ENCODE assay signal across 14 mouse cellular contexts in genomic region chr16:93983576-93983975, GRCm38 (mm10). TPM values are rescaled to one million over a fixed set of nuclear protein-coding genes. Genes with fewer than 3 reads are reported as not detected.
DNase-seq lines count a peak whose midpoint lies in the region; ATAC-seq and TF ChIP-seq lines count a peak whose summit lies in the region.
"Had no signal": no experiment of that assay in that cellular context is flagged by ENCODE, and none has a peak within 500 bp of the region (broad histone marks: within the 10 kb centered on the region; RNA-seq: fewer than 3 reads in every experiment).

No protein-coding gene starts in this region.

- DNase-seq in midbrain, embryonic 11.5 days (ENCODE audit: low spot score, missing footprints), result peak; percentile 64
- DNase-seq in midbrain, postnatal 0 days (ENCODE audit: low spot score), result no peak
- DNase-seq in layer of hippocampus, adult 11-12 months (ENCODE audit: low spot score), result peak; percentile 47
- DNase-seq in left cerebral cortex, postnatal 36 days (ENCODE audit: low spot score in 2 of 2), result peak; percentile 55 to 69
- DNase-seq in midbrain, embryonic 14.5 days, result no peak
- DNase-seq: thymus, postnatal 14 days had no signal

- ATAC-seq in midbrain, embryonic 11.5 days (ENCODE audit: low FRiP score), result no peak
- ATAC-seq in midbrain, postnatal 0 days (ENCODE audit: low FRiP score), result no peak
- ATAC-seq in hindbrain, embryonic 16.5 days, result no peak
- ATAC-seq in midbrain, embryonic 14.5 days (ENCODE audit: low FRiP score, low TSS enrichment), result no peak
- ATAC-seq: activated CD4-positive, CD25-positive, alpha-beta regulatory T cell, adult 4 months; forebrain, embryonic 15.5 days; inflammation-experienced regulatory T-cells, adult 6 months had no signal

- no peak for TF ChIP-seq CTCF in midbrain, postnatal 0 days (IDR thresholded peaks at IDR 0.05)
- no peak for TF ChIP-seq CTCF in testis, adult 2 months (IDR thresholded peaks at IDR 0.05; ENCODE audit: control insufficient read depth, insufficient read depth, insufficient replicate concordance, low read depth, low read length)

- intact Hi-C loops in left cerebral cortex, postnatal 36 days (cut with DNase I), result no loop called here

- no peak overlapping the region for H3K9ac ChIP-seq in midbrain, embryonic 11.5 days (ENCODE audit: low read length)
- no peak overlapping the region for H3K9ac ChIP-seq in midbrain, postnatal 0 days (replicated peaks; ENCODE audit: low read length, poor library complexity, severe bottlenecking)
- no peak overlapping the region for H3K9ac ChIP-seq in hindbrain, embryonic 16.5 days (ENCODE audit: low read depth, low read length)
- no peak overlapping the region for H3K9ac ChIP-seq in midbrain, embryonic 14.5 days (replicated peaks; ENCODE audit: low read length)
- H3K9ac ChIP-seq: forebrain, embryonic 15.5 days; heart, embryonic 15.5 days; lung, embryonic 15.5 days had no signal

- no peak for TF ChIP-seq POLR2A in testis, adult 2 months (IDR thresholded peaks at IDR 0.05; ENCODE audit: control insufficient read depth, low read depth, low read length)

- H3K4me1 ChIP-seq in midbrain, embryonic 11.5 days (ENCODE audit: control insufficient read depth, insufficient read depth, low read length), result no peaks in the 10 kb centered on the region
- H3K4me1 ChIP-seq in midbrain, postnatal 0 days (ENCODE audit: insufficient read depth, low read length), result no peaks in the 10 kb centered on the region
- peaks cover 6% of the 10 kb centered on the region; the same call in 1 of the 2 replicates for H3K4me1 ChIP-seq in testis, adult 2 months (ENCODE audit: control insufficient read depth, insufficient read depth, low read length)
- peaks cover 4% of the 10 kb centered on the region; the same call in 1 of the 2 replicates for H3K4me1 ChIP-seq in hindbrain, embryonic 16.5 days (ENCODE audit: control insufficient read depth, insufficient read depth, low read depth, low read length)
- H3K4me1 ChIP-seq in midbrain, embryonic 14.5 days (ENCODE audit: control insufficient read depth, insufficient read depth, low read length), result no peaks in the 10 kb centered on the region
- H3K4me1 ChIP-seq: forebrain, embryonic 15.5 days; heart, embryonic 15.5 days; lung, embryonic 15.5 days had no signal

- H3K27ac ChIP-seq in midbrain, embryonic 11.5 days (ENCODE audit: low read depth, low read length), result no peak overlapping the region
- H3K27ac ChIP-seq in midbrain, postnatal 0 days (ENCODE audit: low read depth, low read length), result no peak overlapping the region
- no peak overlapping the region for H3K27ac ChIP-seq in testis, adult 2 months (ENCODE audit: control insufficient read depth, insufficient read depth, low read depth, low read length)
- no peak overlapping the region for H3K27ac ChIP-seq in hindbrain, embryonic 16.5 days (ENCODE audit: low read depth, low read length)
- no peak overlapping the region for H3K27ac ChIP-seq in midbrain, embryonic 14.5 days (replicated peaks; ENCODE audit: low read depth, low read length)
- H3K27ac ChIP-seq: forebrain, embryonic 15.5 days; heart, embryonic 15.5 days; lung, embryonic 15.5 days had no signal

- H3K9me3 ChIP-seq in midbrain, embryonic 11.5 days (ENCODE audit: control insufficient read depth, low read length), result no peaks in the 10 kb centered on the region
- no peaks in the 10 kb centered on the region for H3K9me3 ChIP-seq in midbrain, postnatal 0 days (ENCODE audit: low read length)
- no peaks in the 10 kb centered on the region for H3K9me3 ChIP-seq in hindbrain, embryonic 16.5 days (ENCODE audit: control insufficient read depth, low read length)
- no peaks in the 10 kb centered on the region for H3K9me3 ChIP-seq in midbrain, embryonic 14.5 days (ENCODE audit: control insufficient read depth, low read length)
- H3K9me3 ChIP-seq: forebrain, embryonic 15.5 days; heart, embryonic 15.5 days; lung, embryonic 15.5 days had no signal

- H3K27me3 ChIP-seq in midbrain, embryonic 11.5 days (ENCODE audit: control insufficient read depth, insufficient read depth, low read length), result no peaks in the 10 kb centered on the region
- no peaks in the 10 kb centered on the region for H3K27me3 ChIP-seq in midbrain, postnatal 0 days (ENCODE audit: insufficient read depth, low read length)
- no peaks in the 10 kb centered on the region for H3K27me3 ChIP-seq in testis, adult 2 months (ENCODE audit: control insufficient read depth, insufficient read depth, low read length)
- H3K27me3 ChIP-seq in hindbrain, embryonic 16.5 days (replicated peaks; ENCODE audit: control insufficient read depth, insufficient read depth, low read length), result no peaks in the 10 kb centered on the region
- no peaks in the 10 kb centered on the region for H3K27me3 ChIP-seq in midbrain, embryonic 14.5 days (ENCODE audit: control insufficient read depth, insufficient read depth, low read length)
- H3K27me3 ChIP-seq: forebrain, embryonic 15.5 days; heart, embryonic 15.5 days; lung, embryonic 15.5 days had no signal

- H3K4me2 ChIP-seq in midbrain, embryonic 11.5 days, result no peak overlapping the region
- no peak overlapping the region for H3K4me2 ChIP-seq in midbrain, postnatal 0 days (ENCODE audit: low read depth, low read length, poor library complexity, severe bottlenecking)
- H3K4me2 ChIP-seq in hindbrain, embryonic 16.5 days (ENCODE audit: low read length), result no peak overlapping the region
- H3K4me2 ChIP-seq in midbrain, embryonic 14.5 days (ENCODE audit: low read length), result no peak overlapping the region
- H3K4me2 ChIP-seq: forebrain, embryonic 15.5 days; heart, embryonic 15.5 days; lung, embryonic 15.5 days had no signal

- 87% methylated on average over 9 of the region's 9 CpGs for WGBS in midbrain, embryonic 11.5 days
- WGBS in midbrain, postnatal 0 days, result 81% methylated on average over 9 of the region's 9 CpGs
- WGBS in hindbrain, embryonic 16.5 days, result 71% methylated on average over 9 of the region's 9 CpGs
- WGBS in midbrain, embryonic 14.5 days, result 82% methylated on average over 9 of the region's 9 CpGs

- H3K4me3 ChIP-seq in midbrain, embryonic 11.5 days (ENCODE audit: low read depth, low read length), result no peak overlapping the region
- H3K4me3 ChIP-seq in midbrain, postnatal 0 days (ENCODE audit: low read depth, low read length), result no peak overlapping the region
- peak overlapping the region; percentile 93 for H3K4me3 ChIP-seq in testis, adult 2 months (ENCODE audit: control insufficient read depth, low read depth, low read length)
- no peak overlapping the region for H3K4me3 ChIP-seq in hindbrain, embryonic 16.5 days (ENCODE audit: low read length)
- H3K4me3 ChIP-seq in midbrain, embryonic 14.5 days (replicated peaks; ENCODE audit: low read depth, low read length), result no peak overlapping the region
- H3K4me3 ChIP-seq: forebrain, embryonic 15.5 days; heart, embryonic 15.5 days; lung, embryonic 15.5 days had no signal

- no peaks in the 10 kb centered on the region for H3K36me3 ChIP-seq in midbrain, embryonic 11.5 days (ENCODE audit: control insufficient read depth, insufficient read depth, low read length)
- no peaks in the 10 kb centered on the region for H3K36me3 ChIP-seq in midbrain, postnatal 0 days (ENCODE audit: insufficient read depth, low read length)
- H3K36me3 ChIP-seq in testis, adult 2 months (ENCODE audit: control insufficient read depth, insufficient read depth, low read length), result no peaks in the 10 kb centered on the region
- H3K36me3 ChIP-seq in hindbrain, embryonic 16.5 days (ENCODE audit: control insufficient read depth, insufficient read depth, low read length), result no peaks in the 10 kb centered on the region
- no peaks in the 10 kb centered on the region for H3K36me3 ChIP-seq in midbrain, embryonic 14.5 days (ENCODE audit: control insufficient read depth, insufficient read depth, low read length)
- H3K36me3 ChIP-seq: forebrain, embryonic 15.5 days; heart, embryonic 15.5 days; lung, embryonic 15.5 days had no signal

RNA-seq across cellular contexts. Expression of gene Cldn14, which starts 25.1 kb away (rescaled TPM):
- polyA plus RNA-seq in midbrain, embryonic 11.5 days (2014; fragmentation: Nextera tagmentation; extraction: Ambion mirVana), result not detected in 2 replicates
- total RNA-seq in midbrain, postnatal 0 days (2014; rRNA removed), result 0.76 TPM in 1 of 2 replicates, not detected in the other
- polyA plus RNA-seq in midbrain, postnatal 0 days (2015; fragmentation: Nextera tagmentation; extraction: Ambion mirVana), result 0.12 TPM in 1 of 2 replicates, not detected in the other
- total RNA-seq in left cerebral cortex, postnatal 36 days (2021), result 1 to 10 TPM; 2.0 to 2.5 TPM
- 1.0 and 2.3 TPM in 2 replicates for polyA plus RNA-seq in testis, adult 2 months (2012; rRNA removed)
- not detected in 2 replicates for polyA plus RNA-seq in hindbrain, embryonic 16.5 days (2015; fragmentation: Nextera tagmentation; extraction: Ambion mirVana)
- not detected in 2 replicates for polyA plus RNA-seq in midbrain, embryonic 14.5 days (2014; fragmentation: Nextera tagmentation; extraction: Ambion mirVana)
- total RNA-seq: common myeloid progenitor, adult 5-6 weeks had no signal
- polyA plus RNA-seq: activated CD4-positive, CD25-positive, alpha-beta regulatory T cell, adult 4 months; forebrain, embryonic 15.5 days; heart, embryonic 15.5 days; inflammation-experienced regulatory T-cells, adult 6 months; lung, embryonic 15.5 days had no signal

Comparison
In these comparisons a context has a peak if more than half of its experiments do, and no peak if none do; other contexts are left out.
1. DNase-seq: peak in midbrain, embryonic 11.5 days (single experiment), layer of hippocampus, adult 11-12 months (single experiment) and left cerebral cortex, postnatal 36 days (2 of 2); none in midbrain, postnatal 0 days (single experiment) and midbrain, embryonic 14.5 days (single experiment).